Mouse (Mus musculus) cerebellum, postnatal 25 days (tissue): ENCODE data around the gene Zfp488.

ENCODE experiments used
- DNase-seq, 2 experiments: peaks; one replicate each; pipeline ENCODE4 v3.0.0; 2021; ENCODE audit warnings: mixed read lengths in 2 of 2

Gene Zfp488

DNA sequence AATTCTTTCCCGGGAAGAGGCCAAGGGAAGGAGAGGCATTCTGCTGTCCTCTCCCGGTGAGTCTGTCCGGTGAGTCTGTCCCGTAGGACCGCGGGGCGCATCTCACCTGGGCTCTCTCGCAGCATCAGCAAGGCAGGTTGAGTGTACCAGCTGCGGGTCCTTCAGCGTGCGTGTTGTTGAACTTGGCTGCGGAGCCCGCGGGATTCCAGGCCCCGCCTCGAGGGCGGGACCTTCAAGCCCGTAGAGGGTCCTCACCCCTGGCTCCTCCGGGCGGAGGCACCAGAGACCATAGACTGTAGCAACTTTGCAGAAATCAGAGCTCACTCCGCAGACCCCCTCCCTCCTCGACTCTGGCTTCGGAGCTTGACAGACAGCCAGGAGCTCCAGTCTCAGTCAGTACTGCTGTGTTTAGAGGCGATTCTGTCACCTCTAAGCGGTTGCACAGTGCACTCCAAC lies at the start of gene Zfp488:
Gene Zfp488, minus strand, starts transcription at position 161 of the 456 bp plus-strand sequence.
- peak in 1 of 2 experiments; percentile 41 for DNase-seq

DNA sequence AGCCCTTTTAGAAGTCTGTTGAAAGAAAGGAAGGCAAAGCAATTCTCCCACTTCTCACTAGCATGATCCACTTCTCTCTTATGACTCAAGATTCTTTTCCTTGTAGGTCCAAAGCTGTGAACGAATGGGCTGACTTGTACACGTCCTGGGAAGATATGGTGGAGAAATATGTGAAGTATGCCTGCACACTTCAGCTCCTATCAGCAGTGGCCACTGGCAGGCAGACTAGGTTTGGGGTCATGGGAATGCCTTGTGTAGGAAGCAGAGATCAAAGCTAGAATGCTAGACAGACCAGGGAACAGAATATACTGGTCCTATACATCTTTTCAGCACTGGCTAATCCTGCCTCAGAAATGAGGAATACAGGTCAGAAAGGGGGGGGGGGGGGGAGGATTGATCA lies 48.1 kb upstream of the Zfp488 start:
- DNase-seq = no peak

DNA sequence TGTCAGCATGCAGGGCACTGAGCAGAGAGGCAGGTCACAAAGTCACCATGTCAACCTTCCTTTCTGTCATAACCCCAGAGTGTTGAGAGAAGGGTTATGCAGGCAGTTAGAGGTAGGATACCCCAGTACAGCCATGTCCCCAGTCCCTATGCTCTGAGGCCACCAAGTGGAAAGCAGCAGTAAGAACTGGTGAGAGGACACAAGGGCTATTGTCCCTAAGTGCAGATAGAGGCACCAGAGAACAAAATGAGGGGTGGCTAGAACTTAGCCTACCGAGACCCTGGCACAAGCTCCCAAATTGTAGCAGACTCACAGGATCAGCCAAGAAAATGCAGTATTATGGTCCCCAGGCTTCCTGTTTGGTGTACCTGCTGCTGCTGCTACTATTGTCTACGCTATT lies 38.4 kb upstream of the Zfp488 start:
- no peak for DNase-seq

DNA sequence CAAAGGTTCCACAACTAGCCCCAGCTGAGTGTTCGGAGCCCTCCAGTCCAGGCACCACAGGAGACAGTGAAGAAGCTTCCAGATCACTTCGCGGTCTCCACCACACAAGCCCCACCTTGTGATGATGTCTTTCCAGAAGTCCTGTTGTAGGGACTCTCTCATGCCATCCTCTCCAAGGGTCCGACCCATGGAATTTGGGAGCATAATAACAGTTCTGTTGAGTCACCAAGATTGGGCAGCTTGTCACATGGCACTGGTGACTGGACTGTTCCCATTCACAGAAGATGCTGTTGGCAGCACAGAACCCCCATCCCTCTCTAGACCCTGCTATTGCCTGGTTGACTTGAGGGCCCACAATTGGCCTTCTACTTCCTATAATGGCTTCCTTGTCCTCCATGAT lies 37.8 kb upstream of the Zfp488 start, which contains the start of gene Gm5460:
Gene Gm5460, plus strand, starts transcription at position 378 of the 400 bp plus-strand sequence.
- no peak for DNase-seq

DNA sequence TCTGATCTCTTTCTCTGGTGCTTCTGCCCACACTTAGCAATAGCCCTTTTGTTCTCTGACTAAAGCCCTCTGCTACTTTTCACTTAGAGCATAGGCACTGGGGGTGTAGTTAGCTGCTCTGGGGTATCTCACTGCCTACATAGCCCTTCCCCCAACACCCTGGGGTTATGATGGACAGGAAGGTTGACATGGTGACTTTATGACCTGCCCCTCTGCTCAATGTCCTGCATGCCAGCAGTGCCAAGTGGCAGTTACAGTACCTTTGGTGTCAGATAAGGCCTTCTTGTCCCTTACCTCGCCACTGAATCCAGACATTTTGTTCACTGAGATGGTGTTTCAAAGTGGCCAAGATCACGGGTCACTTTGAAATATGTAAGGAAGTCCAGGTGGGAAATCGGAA lies 36.5 kb upstream of the Zfp488 start, which contains the start of gene Gm30083:
Gene Gm30083, minus strand, starts transcription at position 120 of the 400 bp plus-strand sequence.
- DNase-seq = no peak

DNA sequence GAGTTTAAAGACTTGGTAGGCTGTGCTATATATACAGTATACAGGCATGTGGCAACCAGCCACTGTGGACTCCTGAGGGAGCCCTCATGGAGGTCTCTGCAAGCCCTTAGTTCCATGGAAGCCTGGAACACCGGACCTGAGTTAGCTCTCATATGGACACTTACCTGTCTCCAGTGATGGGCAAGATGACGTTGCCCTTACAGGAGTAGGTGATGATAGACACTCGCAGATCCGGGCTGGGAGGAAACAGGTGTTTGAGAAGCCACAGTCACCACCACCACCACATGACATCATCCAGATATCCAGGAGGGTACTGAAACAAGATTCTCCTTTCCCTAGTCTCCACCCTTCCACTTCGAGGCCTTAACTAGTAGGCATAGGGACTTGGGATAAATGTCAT lies 23.8 kb upstream of the Zfp488 start:
- no peak for DNase-seq

DNA sequence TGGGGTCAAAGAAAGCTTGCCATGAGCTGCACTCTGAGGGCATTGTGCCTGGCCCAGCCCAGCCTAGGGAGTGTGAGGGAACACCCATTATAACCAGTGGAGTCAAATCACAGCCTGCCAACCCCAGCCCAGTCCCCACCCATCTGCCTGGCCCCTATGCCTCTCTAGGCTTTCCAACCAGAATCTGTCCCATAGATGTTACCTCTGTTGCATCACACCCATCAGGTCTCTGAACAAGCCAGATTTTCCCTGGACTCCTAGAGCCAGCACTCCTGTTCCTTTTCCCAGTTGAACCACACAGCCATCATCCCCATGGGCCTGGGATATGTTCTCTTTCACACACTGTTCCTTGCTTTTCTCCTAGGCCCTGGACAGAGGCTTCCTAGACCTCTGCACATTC lies 22.9 kb upstream of the Zfp488 start:
- no peak for DNase-seq

DNA sequence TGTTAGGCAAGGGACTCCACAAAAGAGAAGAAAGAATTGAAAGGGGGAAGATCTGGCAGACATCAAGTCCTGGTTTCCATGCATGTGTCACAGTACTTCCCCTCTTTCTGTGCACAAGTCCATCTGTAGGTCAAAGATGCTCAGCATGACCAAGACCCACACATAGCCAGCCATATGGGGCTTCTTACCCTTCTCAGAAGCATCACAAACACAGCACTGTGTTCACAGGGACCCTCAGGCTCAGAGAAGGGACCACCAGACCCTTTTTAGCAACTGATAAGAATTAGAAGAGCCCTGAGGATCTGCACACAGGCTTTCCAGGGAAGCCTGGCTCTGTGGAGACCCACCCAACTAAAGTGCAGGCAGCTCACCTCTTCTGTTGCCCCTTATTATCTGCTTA lies 21.5 kb upstream of the Zfp488 start:
- DNase-seq = no peak

DNA sequence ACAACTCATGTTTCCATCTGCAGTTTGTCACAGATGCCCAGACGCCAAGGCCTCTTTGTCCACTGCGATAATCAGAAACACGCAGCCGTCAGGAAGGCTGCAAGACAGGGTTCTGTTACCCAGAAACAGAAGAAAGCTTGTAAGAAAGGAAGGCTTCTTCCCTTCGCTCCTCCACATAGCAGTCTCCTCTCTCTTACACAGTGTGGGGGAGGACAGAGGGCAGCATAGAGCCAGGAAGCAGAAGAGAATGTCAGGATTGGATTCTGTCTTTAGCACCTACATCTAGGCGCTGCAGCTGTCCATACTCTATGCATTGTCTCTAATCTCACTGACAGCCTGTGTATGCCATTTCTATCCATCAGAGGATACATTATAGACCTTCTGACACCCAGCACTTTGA lies 18.9 kb upstream of the Zfp488 start:
- DNase-seq = no peak

DNA sequence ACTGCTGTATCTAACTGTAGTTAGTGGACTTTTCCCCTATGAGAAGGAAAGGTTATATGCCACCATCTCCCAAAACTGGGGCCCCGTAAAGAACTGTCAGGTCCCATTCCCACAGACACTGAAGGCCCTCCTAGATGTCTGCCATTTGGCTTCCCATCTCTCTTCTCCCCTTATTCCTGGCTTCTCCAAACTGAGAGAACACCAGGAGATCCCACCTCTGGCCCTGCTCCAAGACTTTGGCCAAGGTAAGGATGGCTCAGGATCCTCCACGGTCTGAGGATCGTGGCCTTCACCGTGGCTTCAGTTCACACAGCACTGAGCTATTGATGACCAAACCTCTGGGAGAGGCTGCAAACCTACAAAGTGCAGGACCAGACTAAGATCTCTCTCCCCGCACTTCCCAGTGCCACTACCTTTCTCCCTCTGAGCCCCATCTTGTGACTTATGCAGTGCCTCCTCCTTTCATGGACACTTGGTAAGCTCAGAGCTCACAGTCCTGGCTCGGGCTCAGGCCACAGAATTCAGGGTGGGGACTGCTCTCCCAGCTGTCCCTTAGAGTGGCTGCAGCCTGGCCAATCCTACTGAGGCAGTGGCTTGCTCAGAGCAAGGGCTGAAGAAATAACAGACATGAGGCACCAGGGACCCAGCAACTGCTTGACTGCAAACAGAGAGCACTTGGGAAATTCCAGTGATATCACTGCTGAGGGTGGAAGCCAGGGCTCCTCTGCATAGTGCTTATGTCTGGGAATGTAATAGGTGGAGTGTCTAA lies 15.1 kb upstream of the Zfp488 start:
- no peak for DNase-seq

DNA sequence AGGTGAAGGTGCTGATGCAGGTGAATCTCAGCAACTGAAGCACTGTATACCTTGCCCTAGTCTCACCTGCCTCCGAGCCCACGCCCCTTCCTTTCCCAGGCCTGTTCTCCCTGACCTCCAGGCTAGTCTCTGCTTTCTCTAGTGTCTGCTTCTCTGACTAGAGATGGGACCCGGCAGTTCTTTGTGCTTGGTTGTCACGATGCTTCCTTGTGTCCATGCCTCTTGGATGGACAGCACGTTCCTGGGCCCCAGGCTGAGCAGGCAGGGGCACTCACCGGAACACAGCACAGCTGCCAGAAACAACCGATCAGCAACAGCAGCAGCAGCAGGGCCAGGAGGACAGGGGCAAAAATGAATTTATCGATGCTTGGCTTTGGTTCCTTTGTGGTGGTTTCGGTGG lies 14.5 kb upstream of the Zfp488 start:
- no peak for DNase-seq

DNA sequence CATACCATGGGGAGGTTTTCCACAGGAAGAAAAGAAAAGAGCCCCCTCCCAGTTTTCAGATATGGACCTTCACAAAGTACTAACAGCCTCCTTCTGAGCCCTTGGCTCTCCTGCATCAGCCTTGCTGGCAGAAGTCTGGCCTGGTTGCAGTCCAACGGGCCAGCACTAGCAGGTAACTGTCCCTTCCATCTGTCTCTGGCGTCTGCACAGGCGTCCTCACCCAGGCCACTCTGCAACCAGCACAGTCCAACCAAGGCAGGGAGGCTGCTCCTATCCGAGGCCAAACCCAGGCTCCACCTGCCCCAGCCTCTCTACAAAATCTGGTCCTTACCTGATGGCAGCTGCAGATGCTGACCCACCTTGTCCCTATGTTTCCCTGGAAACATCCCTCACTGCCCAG lies 13.4 kb upstream of the Zfp488 start:
- peak; percentile 82 to 89 for DNase-seq

DNA sequence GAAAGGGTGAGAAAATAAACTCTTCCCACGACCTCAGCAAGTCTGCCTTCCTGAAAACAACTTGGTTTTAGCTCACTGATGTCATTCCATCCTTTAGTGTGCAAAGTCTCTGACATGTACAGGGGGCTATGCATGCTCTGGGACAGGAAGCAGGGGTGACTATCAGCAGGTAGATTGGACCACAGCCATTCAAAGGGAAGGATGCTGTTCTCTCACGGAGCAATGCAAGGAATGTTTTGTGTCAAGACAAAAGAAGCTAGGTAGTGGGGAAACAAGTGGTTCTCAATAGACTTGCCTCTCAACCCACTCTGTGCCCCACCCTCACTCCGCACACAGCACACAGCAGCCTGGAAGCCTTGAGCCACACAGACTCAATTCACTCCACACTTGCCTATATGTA lies 10.6 kb upstream of the Zfp488 start:
- no peak for DNase-seq

DNA sequence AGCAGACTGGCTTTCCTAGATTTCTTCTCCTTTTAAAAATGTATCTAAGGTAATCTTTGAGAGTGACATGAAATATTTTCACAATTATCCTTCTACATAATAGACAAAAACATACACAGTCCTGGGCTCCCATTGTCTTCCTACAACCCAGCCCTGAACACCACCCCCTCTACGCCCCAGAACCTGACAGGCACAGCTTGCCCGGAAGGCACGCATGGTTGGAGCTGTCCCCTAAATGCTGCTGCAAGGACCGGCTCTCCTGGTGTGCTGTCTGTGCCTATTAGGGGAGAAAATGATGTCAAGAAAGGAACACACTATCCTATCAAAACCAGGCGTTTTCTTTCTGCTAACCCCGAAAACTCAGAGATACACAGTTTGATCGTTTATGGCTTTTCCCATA lies 816 bp downstream of the Zfp488 start:
- DNase-seq = no peak

DNA sequence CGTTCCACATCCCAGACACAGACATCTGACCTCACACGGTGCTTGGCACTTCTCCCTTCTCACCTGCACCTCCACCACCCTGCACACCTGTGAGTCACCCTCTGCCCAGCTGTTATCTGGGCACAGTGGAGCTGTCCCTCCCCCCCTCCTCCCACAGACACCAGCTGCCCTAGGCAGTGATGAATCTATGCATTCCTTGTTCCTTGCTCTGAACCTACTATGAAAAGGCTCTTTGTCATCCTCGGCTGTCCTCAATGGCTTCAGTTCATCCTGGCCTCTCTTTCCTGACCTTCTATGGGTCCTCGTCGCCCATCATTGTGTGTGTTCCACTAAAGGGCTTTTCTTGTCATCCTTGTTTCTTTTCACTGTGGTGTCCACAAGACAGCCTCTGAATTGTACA lies 3.8 kb downstream of the Zfp488 start:
- DNase-seq = no peak

DNA sequence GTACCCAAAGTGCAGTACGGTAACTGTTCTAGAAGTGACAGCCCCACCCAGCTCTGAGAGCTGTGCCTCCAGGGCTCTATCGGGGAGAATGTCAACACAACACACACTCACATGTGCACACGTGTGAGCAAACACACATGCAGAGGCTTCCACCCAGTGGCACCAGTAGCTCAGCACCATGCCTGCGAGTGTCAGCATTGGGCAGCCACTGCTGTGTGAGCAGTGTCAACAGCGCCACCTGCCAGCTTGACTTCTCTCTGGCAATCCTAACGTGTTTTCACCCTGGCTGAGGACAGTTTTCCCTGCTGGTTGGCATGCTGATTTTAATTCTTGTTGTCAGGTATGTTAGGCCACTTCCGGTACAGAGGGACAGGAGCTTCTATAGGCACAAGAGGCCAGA lies 5.9 kb downstream of the Zfp488 start:
- peak in 1 of 2 experiments; percentile 58 for DNase-seq

DNA sequence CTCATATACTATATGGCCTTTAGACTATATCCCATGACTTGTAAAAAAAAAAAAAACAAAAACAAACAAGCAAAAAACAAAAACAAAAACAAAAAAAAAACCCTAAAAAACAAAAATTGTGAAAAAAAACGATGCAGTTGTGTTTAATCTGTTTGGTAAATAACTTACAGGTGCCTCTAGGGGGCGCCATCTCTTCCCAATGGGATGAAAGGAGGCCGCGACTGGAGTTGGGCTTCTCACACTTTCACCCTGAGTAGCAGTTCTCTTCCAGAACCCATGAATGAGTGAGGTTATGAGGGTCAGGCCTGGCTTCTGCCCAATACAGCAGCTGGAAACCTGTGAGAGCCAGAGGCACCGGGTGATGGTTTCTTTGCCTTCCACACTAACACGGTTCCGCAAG lies 12.9 kb downstream of the Zfp488 start:
- no peak for DNase-seq

DNA sequence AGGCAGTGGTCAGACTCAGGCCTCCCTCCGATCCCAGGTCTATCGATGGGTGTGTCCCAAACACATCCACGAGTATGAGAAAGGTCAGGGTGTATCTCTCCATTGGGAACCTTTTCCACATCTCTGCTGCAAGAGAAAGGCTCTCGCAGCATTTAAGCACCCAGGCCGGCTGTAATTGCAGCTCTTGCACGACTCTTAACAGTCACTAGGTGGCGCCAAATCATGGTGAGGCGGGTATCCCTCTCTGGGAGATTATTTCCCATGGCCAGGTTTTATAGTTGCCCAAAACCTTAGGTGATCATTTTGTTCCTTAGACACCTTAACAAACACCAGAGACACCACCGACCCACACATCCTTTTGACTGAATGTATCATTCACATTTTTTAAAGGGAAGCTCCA lies 19.2 kb downstream of the Zfp488 start:
- peak; percentile 69 to 82 for DNase-seq

DNA sequence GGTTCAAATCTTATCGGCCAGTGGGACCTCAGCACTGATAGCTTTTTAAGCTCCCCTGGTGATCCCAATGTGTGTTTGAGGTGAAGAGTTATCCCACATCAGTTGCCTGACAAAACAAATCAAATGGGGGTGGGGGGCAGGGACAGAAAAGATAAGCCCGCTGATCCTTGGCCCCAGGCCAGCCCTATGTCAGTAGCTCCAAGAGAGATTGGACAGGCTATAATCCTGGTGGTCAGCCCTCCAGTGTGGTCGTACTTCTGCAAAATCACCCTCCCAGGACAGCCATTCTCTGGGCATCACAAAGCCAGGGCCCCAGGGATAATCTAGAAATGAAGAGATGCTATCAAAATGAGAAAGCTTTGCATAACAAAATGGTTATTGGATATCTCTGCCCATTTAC lies 19.7 kb downstream of the Zfp488 start:
- no peak for DNase-seq

DNA sequence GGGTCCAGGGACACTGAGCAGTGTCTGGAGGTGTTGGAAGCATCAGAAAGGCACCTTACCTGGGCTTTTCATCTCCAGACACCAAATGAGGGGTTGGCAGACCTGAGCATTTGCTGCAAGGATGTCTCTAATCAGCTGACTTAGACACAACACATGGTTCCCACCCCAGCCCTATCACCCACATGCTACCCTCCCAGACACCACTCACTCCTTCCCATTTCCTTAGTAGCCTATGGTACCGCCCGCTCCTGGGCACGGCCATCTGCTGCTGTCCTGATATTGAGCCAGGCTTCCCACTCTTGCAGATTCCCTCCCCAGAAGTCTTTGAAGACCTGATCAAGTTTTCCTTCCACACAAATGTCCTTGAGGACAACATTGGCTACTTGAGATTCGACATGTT lies 20.4 kb downstream of the Zfp488 start:
- DNase-seq = peak in 1 of 2 experiments; percentile 41

DNA sequence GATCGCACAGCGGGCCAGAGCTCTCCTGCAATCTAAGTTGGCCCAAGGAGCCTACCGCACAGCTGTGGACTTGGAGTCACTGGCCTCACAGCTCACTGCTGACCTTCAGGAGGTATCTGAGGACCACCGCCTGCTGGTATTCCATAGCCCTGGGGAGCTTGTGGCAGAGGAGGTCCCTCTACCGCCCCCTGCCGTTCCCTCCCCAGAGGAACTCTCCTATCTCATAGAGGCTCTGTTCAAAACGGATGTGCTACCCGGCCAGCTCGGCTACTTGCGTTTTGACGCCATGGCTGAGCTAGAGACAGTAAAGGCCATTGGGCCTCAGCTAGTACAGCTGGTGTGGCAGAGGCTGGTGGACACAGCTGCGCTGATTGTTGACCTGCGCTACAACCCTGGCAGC lies 22.5 kb downstream of the Zfp488 start:
- DNase-seq = no peak

DNA sequence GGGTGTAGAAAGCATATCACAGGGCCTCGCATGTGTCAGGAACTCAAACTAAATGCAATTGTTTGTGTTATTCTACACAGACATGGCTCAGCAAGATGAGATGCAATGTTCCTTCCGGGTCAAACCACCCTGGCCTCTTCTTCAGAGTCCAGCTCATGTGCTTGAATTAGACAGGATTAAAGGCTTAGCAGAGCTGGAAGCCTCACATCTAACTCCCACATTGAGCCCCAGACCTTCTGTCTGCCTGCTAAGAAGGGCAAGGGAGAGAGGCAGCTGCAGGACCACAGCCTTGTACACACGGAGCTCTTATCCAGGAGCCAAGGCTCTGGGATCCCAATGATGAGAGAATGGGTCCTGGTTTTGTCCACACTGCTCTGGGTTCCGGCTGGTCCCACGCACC lies 24.8 kb downstream of the Zfp488 start, which contains the start of gene Rbp3:
Gene Rbp3, plus strand, starts transcription at position 243 of the 400 bp plus-strand sequence.
- no peak for DNase-seq

DNA sequence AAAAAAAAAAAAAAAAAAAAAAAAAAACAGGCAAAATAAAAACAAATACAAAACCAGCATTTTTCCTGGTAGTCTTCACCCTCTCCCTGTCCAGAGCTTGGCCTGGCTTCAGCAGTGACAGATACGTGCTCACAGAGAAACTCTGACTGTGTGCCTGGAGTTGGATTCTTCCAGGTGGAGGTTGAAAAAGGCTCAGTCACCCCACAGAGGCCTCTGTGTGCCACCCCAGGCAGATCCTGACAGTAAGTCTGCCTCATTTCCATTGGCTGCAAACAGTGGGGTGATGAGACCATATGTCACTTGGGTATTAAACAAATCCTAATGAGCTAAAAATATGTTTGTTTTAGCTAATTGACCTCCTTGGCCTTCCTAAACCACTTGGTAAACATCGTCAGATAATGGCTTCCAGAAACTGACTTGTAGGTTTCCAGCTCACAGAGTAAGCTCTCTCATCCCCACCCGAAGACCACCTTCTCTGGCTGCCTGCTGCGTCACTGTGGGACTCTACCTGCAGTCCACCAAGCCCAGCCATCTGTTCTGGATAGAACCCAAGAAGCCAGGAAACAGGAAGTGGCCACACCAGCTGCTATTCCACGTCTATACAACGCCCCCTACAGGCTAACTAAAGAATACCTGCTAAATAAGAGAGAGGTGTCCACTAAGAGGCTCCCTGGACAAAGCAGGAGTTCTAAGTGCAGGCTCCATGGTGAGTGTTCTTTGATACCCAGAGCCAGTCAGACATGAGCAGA lies 26.2 kb downstream of the Zfp488 start:
- peak in 1 of 2 experiments; percentile 50 for DNase-seq

DNA sequence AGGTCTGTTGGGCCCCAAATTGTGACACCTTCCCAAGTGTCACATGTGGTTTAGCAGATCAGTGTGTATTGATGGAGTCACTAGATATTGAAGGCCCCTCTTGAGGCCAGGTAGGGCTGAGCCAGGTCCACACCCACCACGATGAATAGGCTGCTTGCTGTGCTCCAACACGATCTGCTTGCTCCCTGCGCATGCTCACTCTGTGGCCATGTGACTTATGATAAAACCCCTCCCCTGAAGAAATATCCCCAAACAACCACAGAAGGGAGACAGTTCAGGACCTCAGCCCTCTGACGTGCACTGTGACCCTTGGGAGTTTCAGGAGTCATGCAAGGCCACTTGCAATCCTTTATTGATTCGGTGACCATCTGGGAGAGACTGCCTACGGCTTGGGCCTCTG lies 32.4 kb downstream of the Zfp488 start:
- DNase-seq = no peak
